21 mouse cellular contexts compared by ENCODE assay signal in the genomic region with DNA sequence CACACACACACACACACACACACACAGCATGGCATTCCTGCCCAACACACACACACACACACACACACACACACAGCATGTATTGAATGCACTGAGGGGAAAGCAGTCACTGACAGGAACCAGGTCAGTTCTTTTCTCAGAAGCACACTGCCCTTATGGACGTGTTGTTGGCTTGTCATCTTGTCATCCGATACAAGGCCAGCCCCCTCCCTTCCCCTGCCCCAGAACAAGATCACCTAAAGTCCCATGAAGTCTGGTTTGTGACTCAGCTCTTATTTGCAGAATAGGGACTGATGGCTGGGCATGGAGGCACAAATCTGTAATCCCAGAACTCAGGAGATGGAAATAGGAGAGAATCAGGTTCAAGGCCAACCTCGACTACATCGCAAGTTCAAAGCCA. TPM values are rescaled to one million over a fixed set of nuclear protein-coding genes. Genes with fewer than 3 reads are reported as not detected.
DNase-seq lines count a peak whose midpoint lies in the region; ATAC-seq lines count a peak whose summit lies in the region.
"Had no signal": no experiment of that assay in that cellular context is flagged by ENCODE, and none has a peak within 500 bp of the region (broad histone marks: within the 10 kb centered on the region; RNA-seq: fewer than 3 reads in every experiment).

No protein-coding gene starts in this region.

- H3K9ac ChIP-seq in kidney, embryonic 15.5 days: no peak overlapping the region
- H3K9ac ChIP-seq: embryonic facial prominence, embryonic 13.5 days; embryonic facial prominence, embryonic 15.5 days; forebrain, embryonic 13.5 days; forebrain, embryonic 15.5 days had no signal

- H3K27ac ChIP-seq in kidney, embryonic 15.5 days: 0 out of 2 replicates have a peak overlapping the region, but pooled peaks have one; percentile 37
- H3K27ac ChIP-seq: forebrain, embryonic 15.5 days had no signal

- no peaks in the 10 kb centered on the region for H3K36me3 ChIP-seq in kidney, embryonic 15.5 days
- H3K36me3 ChIP-seq: embryonic facial prominence, embryonic 13.5 days; embryonic facial prominence, embryonic 15.5 days; forebrain, embryonic 15.5 days had no signal

- intact Hi-C loops in gastrocnemius, postnatal 14 days (cut with DNase I; ENCODE audit: low total_unique reads): no loop called here

- no peak overlapping the region for H3K4me2 ChIP-seq in kidney, embryonic 15.5 days
- H3K4me2 ChIP-seq: embryonic facial prominence, embryonic 13.5 days; embryonic facial prominence, embryonic 15.5 days; forebrain, embryonic 13.5 days; forebrain, embryonic 15.5 days had no signal

- H3K27me3 ChIP-seq in kidney, embryonic 15.5 days: no peaks in the 10 kb centered on the region
- H3K27me3 ChIP-seq: embryonic facial prominence, embryonic 13.5 days; embryonic facial prominence, embryonic 15.5 days; forebrain, embryonic 13.5 days; forebrain, embryonic 15.5 days had no signal

- 63% methylated on average over 4 of the region's 4 CpGs for WGBS in kidney, embryonic 15.5 days

- no peak for ATAC-seq in kidney, embryonic 15.5 days (replicated peaks; ENCODE audit: low FRiP score)
- ATAC-seq: forebrain, embryonic 13.5 days; forebrain, embryonic 15.5 days had no signal

- H3K9me3 ChIP-seq in kidney, embryonic 15.5 days (replicated peaks): no peaks in the 10 kb centered on the region
- H3K9me3 ChIP-seq: embryonic facial prominence, embryonic 13.5 days; embryonic facial prominence, embryonic 15.5 days; forebrain, embryonic 13.5 days; forebrain, embryonic 15.5 days had no signal

- DNase-seq in gastrocnemius, adult 18-20 months (ENCODE audit: low spot score): peak; percentile 61
- DNase-seq in gastrocnemius, postnatal 14 days: no peak
- peak; percentile 30 to 57 for DNase-seq in gastrocnemius, adult 8-10 months (ENCODE audit: low spot score in 2 of 2)
- no peak for DNase-seq in gastrocnemius, postnatal 10 days
- no peak for DNase-seq in kidney, adult 9 months
- DNase-seq in 416B (ENCODE audit: low read depth): peak; percentile 39
- DNase-seq in ovary, postnatal 14 days (ENCODE audit: low spot score): no peak
- DNase-seq: adrenal gland, adult 2 months; adrenal gland, postnatal 10 days; adrenal gland, postnatal 25 days; cerebellum, adult 11 months; cerebellum, adult 8-10 months; cerebellum, adult 9-11 months; cerebellum, postnatal 36 days; embryo, embryonic 11 days had no signal

- no peak overlapping the region for H3K4me3 ChIP-seq in kidney, embryonic 15.5 days (replicated peaks)
- H3K4me3 ChIP-seq: embryonic facial prominence, embryonic 13.5 days; embryonic facial prominence, embryonic 15.5 days; erythroblast, embryonic 14.5 days; forebrain, embryonic 13.5 days; forebrain, embryonic 15.5 days had no signal

- peaks cover 31% of the 10 kb centered on the region for H3K4me1 ChIP-seq in kidney, embryonic 15.5 days

RNA-seq across cellular contexts. Expression of gene Emid1, which starts 30.8 kb away (rescaled TPM):
- 1 to 10 TPM; 7.7 to 8.9 TPM for total RNA-seq in gastrocnemius, adult 18-20 months (2021)
- total RNA-seq in gastrocnemius, postnatal 14 days (2021): 10 to 100 TPM; 11.9 to 15.8 TPM
- 1 to 10 TPM; 5.5 to 9.6 (median 8.4) TPM for total RNA-seq in gastrocnemius, adult 8-10 months (2022)
- 10 to 100 TPM; 15.2 to 16.3 TPM for total RNA-seq in gastrocnemius, postnatal 10 days (2021)
- 190 and 191 TPM in 2 replicates for polyA plus RNA-seq in kidney, embryonic 15.5 days (2015; fragmentation: Nextera tagmentation; extraction: Ambion mirVana)

Comparison
In these comparisons a context has a peak if more than half of its experiments do, and no peak if none do; other contexts are left out.
1. DNase-seq: peak in gastrocnemius, adult 18-20 months (single experiment), gastrocnemius, adult 8-10 months (2 of 2) and 416B (single experiment); none in gastrocnemius, postnatal 14 days (single experiment), gastrocnemius, postnatal 10 days (single experiment), kidney, adult 9 months (single experiment) and ovary, postnatal 14 days (single experiment).